Mouse (Mus musculus) heart, postnatal 0 days (tissue): ENCODE results near the gene Pitpnm2. TPM values are rescaled to one million over a fixed set of nuclear protein-coding genes. Genes with fewer than 3 reads are reported as not detected.
A peak's percentile ranks its signal among the peaks of the same experiment; 100 is the strongest.

Experiments used
- ATAC-seq: fragments of 200-750 bp; cut with Nextera tagmentation; 2 replicates; pipeline ENCODE4 v1.8.0; 2017; ENCODE audit warnings: low read depth, moderate number of reproducible peaks, moderate library complexity; ENCODE audit not compliant: insufficient read depth
- DNase-seq: peaks from one replicate; pipeline ENCODE4 v3.0.0-alpha.2; 2016; ENCODE audit warnings: low spot score
- H3K27ac ChIP-seq: fragments of 300-500 bp; sonication (generic); 2 replicates; pipeline ENCODE4 v1.5.1; 2014; ENCODE audit warnings: low read depth, mild to moderate bottlenecking
- H3K27me3 ChIP-seq: fragments of 300-500 bp; sonication (generic); 2 replicates; pipeline ENCODE4 v1.6.1; 2014; ENCODE audit warnings: low read length, mixed read lengths; ENCODE audit not compliant: control insufficient read depth, insufficient read depth
- H3K36me3 ChIP-seq: fragments of 300-500 bp; sonication (generic); replicated peaks from 2 replicates; pipeline ENCODE4 v1.6.1; 2014; ENCODE audit warnings: low read length, mixed read lengths; ENCODE audit not compliant: control insufficient read depth, insufficient read depth
- H3K4me1 ChIP-seq: fragments of 300-500 bp; sonication (generic); 2 replicates; pipeline ENCODE4 v1.6.1; 2014; ENCODE audit warnings: antibody characterized with exemption; ENCODE audit not compliant: control insufficient read depth, insufficient read depth
- H3K4me2 ChIP-seq: fragments of 300-500 bp; sonication (generic); 2 replicates; pipeline ENCODE4 v1.6.1; 2014; ENCODE audit warnings: low read depth, mild to moderate bottlenecking, low read length, moderate library complexity
- H3K4me3 ChIP-seq: fragments of 300-500 bp; sonication (generic); 2 replicates; pipeline ENCODE4 v1.5.1; 2014; ENCODE audit warnings: low read depth, low read length
- H3K9ac ChIP-seq: fragments of 300-500 bp; sonication (generic); replicated peaks from 2 replicates; pipeline ENCODE4 v1.6.1; 2014; ENCODE audit warnings: low read depth, low read length, mixed read lengths
- H3K9me3 ChIP-seq: fragments of 300-500 bp; sonication (generic); replicated peaks from 2 replicates; pipeline ENCODE4 v1.6.1; 2016; ENCODE audit warnings: low read length; ENCODE audit not compliant: control insufficient read depth
- CTCF ChIP-seq: IDR thresholded peaks from 2 replicates; pipeline ENCODE4 v1.5.1; 2016; ENCODE audit warnings: antibody characterized with exemption, control low read depth, low read depth
- EP300 ChIP-seq: IDR thresholded peaks from 2 replicates; pipeline ENCODE4 v1.6.1; 2016; ENCODE audit warnings: antibody characterized with exemption, low read depth
- WGBS: fragments of 180-500 bp; shearing (Covaris S2); extraction: QIAGEN DNeasy Blood & Tissue Kit; methylation state at CpG from one replicate; pipeline ENCODE4 v1.1.7; 2014; 5-methylcytosine and 5-hydroxymethylcytosine counted together
- polyA plus RNA-seq: library from polyadenylated mRNA; unstranded; fragments of >200 nt; fragmentation: Nextera tagmentation; extraction: Ambion mirVana; gene quantifications from 2 replicates; pipeline ENCODE4 v1.2.1, GENCODE M21; 2015
- total RNA-seq: library from RNA; depleted of rRNA; stranded (reverse); fragments of >200 nt; gene quantifications from 2 replicates; pipeline ENCODE4 v1.2.3, GENCODE M21; 2014; ENCODE audit warnings: low replicate concordance

The Pitpnm2 gene
- total and polyA plus RNA-seq, 2 experiments from 2014 or later = 3.2 to 17.1 TPM

- WGBS = 52% methylated on average over 18 of the region's 18 CpGs
- Histone ChIP-seq H3K9ac (no peak overlapping the region), H3K4me2 (no peak overlapping the region), H3K4me1 (peaks cover 92% of the 10 kb centered on the region), H3K27ac (peak overlapping the region; percentile 89), H3K4me3 (no peak overlapping the region), H3K36me3 (no peaks in the 10 kb centered on the region), H3K27me3 (no peaks in the 10 kb centered on the region), H3K9me3 (no peaks in the 10 kb centered on the region)
- ATAC-seq (no peak), DNase-seq (no peak)
- no peak for TF ChIP-seq EP300
- no peak for TF ChIP-seq CTCF
Measured at GRCm38 (mm10) chr5:124210281-124211016, 39.1 kb downstream of the Pitpnm2 start.

GRCm38 (mm10) chr5:124209850-124210249 is 39.7 kb downstream of the Pitpnm2 start:
- DNase-seq (no peak), ATAC-seq (no peak)
- 25% methylated on average over 6 of the region's 6 CpGs for WGBS
- peaks cover 93% of the 10 kb centered on the region for H3K4me1 ChIP-seq
- peak overlapping the region; percentile 89 for H3K27ac ChIP-seq
- no peaks in the 10 kb centered on the region for H3K27me3 ChIP-seq
- no peaks in the 10 kb centered on the region for H3K9me3 ChIP-seq
- no peak overlapping the region for H3K4me3 ChIP-seq
- H3K9ac ChIP-seq = no peak overlapping the region
- TF ChIP-seq EP300 (no peak), CTCF (no peak)
- no peaks in the 10 kb centered on the region for H3K36me3 ChIP-seq
- H3K4me2 ChIP-seq = no peak overlapping the region

- Histone ChIP-seq H3K36me3 (no peaks in the 10 kb centered on the region), H3K4me1 (peaks cover 87% of the 10 kb centered on the region), H3K27me3 (no peaks in the 10 kb centered on the region), H3K9ac (no peak overlapping the region), H3K27ac (peak overlapping the region; percentile 96), H3K4me3 (no peak overlapping the region), H3K4me2 (no peak overlapping the region), H3K9me3 (no peaks in the 10 kb centered on the region)
- 43% methylated on average over 8 of the region's 8 CpGs for WGBS
- DNase-seq (no peak), ATAC-seq (no peak)
- TF ChIP-seq EP300 (no peak), CTCF (no peak)
Measured at GRCm38 (mm10) chr5:124208030-124208429, 41.5 kb downstream of the Pitpnm2 start.

GRCm38 (mm10) chr5:124206481-124207038 is 43.0 kb downstream of the Pitpnm2 start:
- Histone ChIP-seq H3K9ac (peak overlapping the region; percentile 14), H3K4me2 (peak overlapping the region; percentile 36), H3K4me3 (no peak overlapping the region)

GRCm38 (mm10) chr5:124205809-124206380 is 43.7 kb downstream of the Pitpnm2 start:
- Histone ChIP-seq H3K4me1 (peaks cover 84% of the 10 kb centered on the region), H3K9me3 (no peaks in the 10 kb centered on the region), H3K4me2 (peak overlapping the region; percentile 36), H3K4me3 (no peak overlapping the region), H3K9ac (no peak overlapping the region; the same call in 1 of the 2 replicates), H3K36me3 (no peaks in the 10 kb centered on the region), H3K27me3 (no peaks in the 10 kb centered on the region), H3K27ac (peak overlapping the region; percentile 96)
- DNase-seq = no peak
- 0 out of 2 replicates have a peak, but pooled peaks have one; percentile 0 for ATAC-seq
- no peak for TF ChIP-seq CTCF
- TF ChIP-seq EP300 = no peak
- WGBS = 18% methylated on average over 5 of the region's 5 CpGs

More at GRCm38 (mm10) chr5:124206481-124207038, 43.0 kb downstream of the Pitpnm2 start:
- TF ChIP-seq EP300 (peak; percentile 98), CTCF (peak; percentile 14; the same call in 1 of the 2 replicates)
- H3K4me1 ChIP-seq = peaks cover 91% of the 10 kb centered on the region
- no peaks in the 10 kb centered on the region for H3K9me3 ChIP-seq
- H3K36me3 ChIP-seq = no peaks in the 10 kb centered on the region
- peak overlapping the region; percentile 96 for H3K27ac ChIP-seq
- H3K27me3 ChIP-seq = no peaks in the 10 kb centered on the region
- ATAC-seq (peak; percentile 75), DNase-seq (peak; percentile 92)
- WGBS = 21% methylated on average over 13 of the region's 13 CpGs
